7 mouse cellular contexts compared by ENCODE assay signal in genomic region chr16:6716214-6716911, GRCm38 (mm10).
A peak's percentile ranks its signal among the peaks of the same experiment; 100 is the strongest.
DNase-seq lines count a peak whose midpoint lies in the region; ATAC-seq and TF ChIP-seq lines count a peak whose summit lies in the region.

No protein-coding gene starts in this region.

- 82% methylated on average over 9 of the region's 9 CpGs for WGBS in liver, adult 2 months
- 46% methylated on average over 9 of the region's 9 CpGs for WGBS in forebrain, postnatal 0 days
- WGBS in midbrain, embryonic 13.5 days, result 80% methylated on average over 9 of the region's 9 CpGs

- H3K9ac ChIP-seq in liver, adult 2 months (ENCODE audit: low read depth, low read length), result no peak overlapping the region
- no peak overlapping the region for H3K9ac ChIP-seq in forebrain, postnatal 0 days
- H3K9ac ChIP-seq in midbrain, embryonic 13.5 days (replicated peaks), result no peak overlapping the region

- no peak overlapping the region for H3K27ac ChIP-seq in liver, adult 2 months (replicated peaks; ENCODE audit: insufficient read depth, low read depth, low read length)
- H3K27ac ChIP-seq in forebrain, postnatal 0 days (ENCODE audit: low read depth, low read length), result no peak overlapping the region
- H3K27ac ChIP-seq in midbrain, embryonic 13.5 days, result no peak overlapping the region

- H3K9me3 ChIP-seq in forebrain, postnatal 0 days (ENCODE audit: low read length), result no peaks in the 10 kb centered on the region
- no peaks in the 10 kb centered on the region for H3K9me3 ChIP-seq in midbrain, embryonic 13.5 days

- no peaks in the 10 kb centered on the region for H3K36me3 ChIP-seq in liver, adult 2 months (ENCODE audit: control insufficient read depth, insufficient read depth, low read length)
- H3K36me3 ChIP-seq in forebrain, postnatal 0 days (ENCODE audit: insufficient read depth), result no peaks in the 10 kb centered on the region
- H3K36me3 ChIP-seq in midbrain, embryonic 13.5 days, result no peaks in the 10 kb centered on the region

- ATAC-seq in forebrain, postnatal 0 days, result peak; percentile 85
- peak; percentile 78; the same call in 1 of the 2 replicates for ATAC-seq in midbrain, embryonic 13.5 days

- TF ChIP-seq CTCF in liver, adult 2 months (IDR thresholded peaks at IDR 0.05; ENCODE audit: low read depth, low read length), result no peak
- TF ChIP-seq CTCF in forebrain, postnatal 0 days (IDR thresholded peaks at IDR 0.05; ENCODE audit: low read depth), result no peak

- H3K4me2 ChIP-seq in forebrain, postnatal 0 days (ENCODE audit: low read depth), result no peak overlapping the region
- no peak overlapping the region for H3K4me2 ChIP-seq in midbrain, embryonic 13.5 days (replicated peaks)

- H3K79me2 ChIP-seq in liver, adult 2 months (ENCODE audit: control insufficient read depth, insufficient read depth, low read length), result no peaks in the 10 kb centered on the region

- no peaks in the 10 kb centered on the region for H3K27me3 ChIP-seq in liver, adult 2 months (ENCODE audit: control insufficient read depth, insufficient read depth, low read length)
- H3K27me3 ChIP-seq in forebrain, postnatal 0 days (ENCODE audit: insufficient read depth, low read length), result no peaks in the 10 kb centered on the region
- no peaks in the 10 kb centered on the region for H3K27me3 ChIP-seq in midbrain, embryonic 13.5 days

- no peak overlapping the region for H3K4me3 ChIP-seq in liver, adult 2 months (ENCODE audit: insufficient read depth, low read depth, low read length)
- H3K4me3 ChIP-seq in forebrain, postnatal 0 days (ENCODE audit: low read depth, low read length), result no peak overlapping the region
- H3K4me3 ChIP-seq in midbrain, embryonic 13.5 days (replicated peaks), result no peak overlapping the region

- no peaks in the 10 kb centered on the region for H3K4me1 ChIP-seq in liver, adult 2 months (ENCODE audit: control insufficient read depth, insufficient read depth, low read length)
- no peaks in the 10 kb centered on the region for H3K4me1 ChIP-seq in forebrain, postnatal 0 days (ENCODE audit: insufficient read depth)
- H3K4me1 ChIP-seq in midbrain, embryonic 13.5 days (replicated peaks), result 0 out of 2 replicates have a peak, but pooled peaks cover 5% of the 10 kb centered on the region

- no peak for TF ChIP-seq POLR2A in liver, adult 2 months (IDR thresholded peaks at IDR 0.05; ENCODE audit: extremely low read depth, insufficient read depth, low read length)

- peak; percentile 14 for DNase-seq in liver, adult 2 months (ENCODE audit: extremely low read depth, low read depth, low spot score)
- DNase-seq in liver, result no peak
- peak; percentile 22 for DNase-seq in brain, embryonic 18.5 days (ENCODE audit: low read depth, low spot score)
- peak; percentile 62 for DNase-seq in forebrain, postnatal 0 days
- no peak for DNase-seq in retina, postnatal 1 day
- DNase-seq in spleen, postnatal 14 days (ENCODE audit: low spot score in 2 of 2), result no peak

Comparison
In these comparisons a context has a peak if more than half of its experiments do, and no peak if none do; other contexts are left out.
1. DNase-seq: peak in liver, adult 2 months (single experiment), brain, embryonic 18.5 days (single experiment) and forebrain, postnatal 0 days (single experiment); none in liver (single experiment), retina, postnatal 1 day (single experiment) and spleen, postnatal 14 days (0 of 2).